Mouse (Mus musculus) kidney, adult 9 months (tissue): ENCODE results near the gene Tmem86b.

Source experiments
- DNase-seq: peaks from one replicate; pipeline ENCODE4 v3.0.0; 2022

Gene Tmem86b

DNA sequence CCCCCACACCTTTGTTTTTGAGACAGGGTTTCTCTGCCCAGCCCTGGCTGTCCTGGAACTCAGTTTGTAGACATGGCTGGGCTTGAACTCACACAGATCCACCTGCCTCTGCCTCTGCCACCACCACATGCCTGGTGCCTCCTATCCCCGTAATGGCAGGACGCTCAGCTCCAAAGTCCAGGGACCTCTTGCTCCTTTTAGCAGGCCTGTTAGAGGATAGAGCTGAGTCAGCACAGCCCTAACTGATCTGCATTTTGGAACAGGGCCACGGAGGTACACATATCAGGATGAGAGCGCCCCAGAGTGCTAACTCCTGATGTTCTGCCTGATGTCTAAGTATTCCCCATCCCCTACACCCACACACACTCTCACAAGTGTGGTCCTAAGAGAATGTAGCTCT, at the start of gene Tmem86b:
Gene Tmem86b, minus strand, starts transcription at position 392 of the 400 bp plus-strand sequence.
- DNase-seq: peak; percentile 86

GRCm38 (mm10) chr7:4675200-4675599, 44.0 kb upstream of the Tmem86b start:
- DNase-seq: no peak

- no peak for DNase-seq
These were observed 43.0 kb upstream of the Tmem86b start for GRCm38 (mm10) chr7:4674114-4674731.

- peak; percentile 52 for DNase-seq
These were observed 40.7 kb upstream of the Tmem86b start for GRCm38 (mm10) chr7:4671956-4672355.

DNA sequence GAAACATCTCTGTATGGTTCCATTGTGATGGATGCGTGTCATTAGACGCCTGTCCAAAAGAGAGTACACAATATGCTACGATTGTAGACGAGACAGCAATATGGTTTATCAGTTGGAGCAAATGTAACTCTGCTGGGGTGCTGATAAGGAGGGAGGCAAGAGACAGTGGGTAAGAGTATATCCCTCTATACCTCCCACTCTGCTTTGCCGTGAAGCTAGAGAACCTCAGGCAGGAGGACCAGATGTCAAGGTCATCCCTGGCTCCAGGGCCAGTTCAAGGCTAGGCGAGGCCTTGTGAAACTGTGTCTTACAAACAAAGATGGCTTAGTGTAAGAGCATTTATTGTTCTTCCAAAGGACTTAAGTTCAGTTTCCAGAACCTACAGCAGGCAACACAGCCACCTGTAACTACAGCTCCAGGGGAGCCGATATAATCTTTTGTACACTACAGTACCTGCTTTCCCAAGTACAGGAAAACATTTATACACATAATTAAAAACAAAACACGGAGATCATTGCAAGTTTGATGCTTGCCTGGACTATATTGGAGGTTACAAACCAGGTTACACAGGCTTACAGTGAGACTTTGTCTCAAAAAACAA, 39.5 kb upstream of the Tmem86b start:
- DNase-seq: no peak

DNA sequence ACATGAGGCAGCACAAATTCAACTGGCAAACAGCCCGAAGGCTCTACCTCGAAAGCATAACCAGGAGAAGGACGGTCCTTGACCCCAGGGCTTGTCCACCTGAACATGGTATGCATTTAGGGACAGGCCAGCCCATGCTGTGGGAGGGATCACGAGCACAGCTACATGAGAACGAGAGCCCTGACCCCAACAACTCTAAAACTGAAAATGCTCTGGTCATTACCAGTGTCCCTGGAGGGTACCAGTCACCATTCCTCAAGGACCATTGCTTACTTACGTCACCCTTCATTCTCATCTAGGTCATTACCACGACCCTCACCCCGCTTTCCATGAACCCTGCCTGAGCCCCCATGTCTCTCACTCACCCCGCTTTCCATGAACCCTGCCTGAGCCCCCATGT, 37.9 kb upstream of the Tmem86b start:
- no peak for DNase-seq

- no peak for DNase-seq
These were observed 37.3 kb upstream of the Tmem86b start for GRCm38 (mm10) chr7:4668506-4668905.

DNA sequence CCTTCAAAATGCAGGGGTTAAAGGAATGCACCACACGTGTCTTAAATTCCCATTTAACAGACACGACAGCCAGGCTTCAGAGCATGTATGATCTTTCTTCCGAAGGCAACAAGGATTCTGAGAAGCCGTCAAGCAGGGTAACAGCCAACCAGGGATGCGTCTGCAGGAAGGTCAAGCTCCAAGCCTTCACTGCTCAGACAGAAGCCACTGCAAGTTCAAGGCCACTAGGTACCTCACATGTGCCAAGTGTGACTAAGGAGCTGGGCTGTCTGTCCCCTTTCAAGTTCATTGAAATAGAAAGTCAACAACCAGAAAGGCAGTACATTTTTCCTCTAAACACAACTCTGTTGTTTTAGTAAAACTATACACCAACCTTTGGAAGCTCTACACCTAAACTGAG, 35.6 kb upstream of the Tmem86b start:
- no peak for DNase-seq

GRCm38 (mm10) chr7:4663742-4664141, 32.5 kb upstream of the Tmem86b start:
- DNase-seq: no peak

- DNase-seq: no peak
These were observed 32.0 kb upstream of the Tmem86b start for GRCm38 (mm10) chr7:4663179-4663578.

- DNase-seq: peak; percentile 61
These were observed 28.8 kb upstream of the Tmem86b start for GRCm38 (mm10) chr7:4659911-4660443.

GRCm38 (mm10) chr7:4658912-4659551, 27.8 kb upstream of the Tmem86b start, which contains the start of gene Ppp6r1:
Ppp6r1 (minus strand) TSS chr7:4659019.
- DNase-seq: peak; percentile 98

- peak; percentile 35 for DNase-seq
These were observed 27.1 kb upstream of the Tmem86b start for GRCm38 (mm10) chr7:4658128-4658907.

- peak; percentile 61 for DNase-seq
These were observed 26.4 kb upstream of the Tmem86b start for GRCm38 (mm10) chr7:4657521-4658127.

- no peak for DNase-seq
These were observed 25.6 kb upstream of the Tmem86b start for GRCm38 (mm10) chr7:4656818-4657217.

DNA sequence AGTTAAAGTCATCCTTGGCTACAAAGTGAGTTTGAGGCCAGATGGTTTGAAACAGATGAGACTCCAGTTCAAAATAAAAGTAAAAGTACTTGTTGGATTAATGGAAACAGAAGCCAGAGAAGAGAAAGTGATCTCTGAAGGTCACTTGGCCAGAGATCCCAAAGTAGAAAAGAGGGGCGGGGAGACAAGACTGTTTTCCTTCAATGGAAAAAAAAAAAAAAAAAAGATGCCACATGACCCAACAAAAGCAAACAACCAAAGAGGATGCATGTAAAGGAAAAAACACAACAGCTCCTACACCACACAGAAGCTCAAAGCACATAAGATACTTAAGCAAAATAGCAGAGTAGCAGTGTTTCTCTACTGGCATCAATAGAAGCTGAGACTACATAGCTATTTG, 24.7 kb upstream of the Tmem86b start:
- DNase-seq: no peak

DNA sequence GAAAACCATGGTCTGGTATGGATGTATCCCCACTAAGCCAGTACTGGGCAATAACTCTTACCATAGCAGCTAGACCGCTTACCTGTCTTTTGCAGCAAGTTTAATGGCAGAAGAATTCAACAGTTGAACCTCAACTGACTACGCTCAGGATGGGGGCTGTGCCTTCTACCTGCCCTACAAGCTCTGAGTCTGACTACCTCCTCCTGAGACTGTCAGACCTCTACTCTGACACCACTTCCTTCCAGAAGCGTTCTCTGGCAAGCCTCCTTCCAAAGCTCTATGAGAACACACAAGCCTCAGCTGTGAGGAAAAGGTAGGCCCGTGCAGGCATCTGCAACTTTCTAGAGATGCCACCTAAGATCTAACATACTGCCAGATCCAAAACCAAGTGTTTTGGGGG, 24.2 kb upstream of the Tmem86b start:
- no peak for DNase-seq

DNA sequence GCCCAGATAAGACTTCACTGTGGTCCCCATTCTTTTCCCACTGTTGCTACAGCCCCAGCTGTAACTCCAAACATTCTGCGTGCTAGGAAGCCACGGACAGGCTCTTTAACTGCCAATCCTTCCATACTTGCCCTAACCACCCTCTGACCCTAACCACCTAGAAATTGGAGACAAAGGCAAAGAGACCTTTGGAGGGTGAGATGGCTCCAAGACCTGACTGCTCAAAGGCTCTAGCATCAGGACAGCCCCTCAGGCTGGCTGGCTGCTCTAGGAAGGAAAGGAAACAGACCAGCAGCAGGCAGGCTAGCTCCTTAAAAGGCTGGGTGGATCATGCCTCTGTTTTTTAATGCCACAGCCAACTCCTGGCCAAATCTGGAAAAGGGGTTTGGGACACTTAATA, 23.0 kb upstream of the Tmem86b start:
- DNase-seq: no peak

DNA sequence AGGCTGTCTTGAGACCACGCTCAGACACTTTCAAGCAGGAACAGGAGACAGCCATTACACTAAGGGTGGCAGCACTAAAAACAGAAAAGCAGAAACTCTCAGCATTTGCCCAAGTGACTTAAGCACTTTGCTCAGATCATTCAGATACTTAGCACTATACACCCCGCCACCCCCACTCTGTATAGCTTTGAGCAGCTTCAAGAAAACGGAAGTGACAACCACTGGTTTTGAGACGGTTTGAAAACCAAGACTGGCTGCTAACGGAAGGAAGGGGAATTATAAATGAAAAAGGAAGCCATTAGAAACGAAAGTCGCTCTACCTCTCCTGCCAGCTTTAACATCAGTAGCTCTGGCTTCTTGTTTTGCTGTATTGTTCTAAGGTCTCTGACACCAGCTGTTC, 22.6 kb upstream of the Tmem86b start:
- DNase-seq: peak; percentile 31

DNA sequence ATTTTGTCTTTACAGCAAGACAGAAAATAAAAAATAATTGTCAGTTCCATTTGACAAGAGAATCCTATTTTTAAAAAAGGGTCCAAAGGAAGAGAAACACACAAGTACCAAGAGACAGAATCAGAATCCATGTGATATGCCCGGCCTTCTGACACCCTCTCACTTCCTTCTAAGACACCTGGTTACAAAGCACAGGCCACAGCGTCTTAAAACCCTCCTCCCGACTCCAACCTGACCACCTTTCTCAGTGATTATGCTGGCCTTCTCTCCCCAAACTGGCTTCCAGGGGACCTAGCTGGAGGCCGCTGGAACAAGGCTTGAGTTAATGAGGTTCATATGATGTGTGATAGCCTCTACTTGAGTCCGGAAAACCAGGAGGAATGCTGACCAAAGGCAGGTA, 22.1 kb upstream of the Tmem86b start:
- DNase-seq: no peak

DNA sequence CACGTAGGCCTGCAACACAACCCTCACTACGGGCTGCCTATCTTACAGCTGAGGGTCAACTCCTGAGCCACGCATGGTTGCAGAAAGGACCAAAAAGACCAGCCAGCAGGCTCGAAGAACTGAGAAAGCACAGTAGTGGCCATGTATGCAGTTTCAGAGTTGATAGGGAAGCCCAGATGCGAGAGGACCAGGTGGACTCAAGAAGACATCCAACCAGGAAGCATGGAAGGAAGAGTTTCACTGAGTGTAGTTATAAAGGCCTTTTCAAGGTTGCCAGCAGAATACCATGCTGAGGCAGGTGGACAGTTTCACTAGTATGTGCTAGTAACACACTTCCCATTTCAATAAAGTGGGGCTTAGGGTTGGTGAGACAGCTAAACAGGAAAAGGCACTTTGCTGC, 21.5 kb upstream of the Tmem86b start:
- DNase-seq: no peak

GRCm38 (mm10) chr7:4651581-4651980, 20.4 kb upstream of the Tmem86b start:
- DNase-seq: peak; percentile 54

DNA sequence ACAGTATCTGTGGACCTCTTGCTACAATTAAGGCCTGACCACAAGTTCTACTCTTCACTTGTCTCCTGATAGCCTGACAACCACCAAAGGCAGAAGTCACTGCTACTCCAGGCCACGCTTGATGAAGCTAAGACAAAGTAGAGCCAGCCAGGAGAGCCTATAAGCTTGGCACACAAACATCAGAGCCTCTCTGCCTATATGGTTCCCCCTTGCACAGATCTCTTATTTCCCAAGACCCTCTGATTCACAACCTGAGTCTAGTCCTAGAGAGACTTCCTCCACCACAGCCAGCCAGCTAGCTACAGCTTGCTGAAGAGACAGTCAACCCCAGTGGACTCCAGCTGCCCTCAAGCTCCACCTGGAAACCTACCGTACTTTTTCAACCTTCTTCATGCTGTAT, 16.8 kb upstream of the Tmem86b start:
- DNase-seq: no peak
